Mouse (Mus musculus): Measurements from ENCODE around the gene Rasl11a.

The Rasl11a gene

DNA sequence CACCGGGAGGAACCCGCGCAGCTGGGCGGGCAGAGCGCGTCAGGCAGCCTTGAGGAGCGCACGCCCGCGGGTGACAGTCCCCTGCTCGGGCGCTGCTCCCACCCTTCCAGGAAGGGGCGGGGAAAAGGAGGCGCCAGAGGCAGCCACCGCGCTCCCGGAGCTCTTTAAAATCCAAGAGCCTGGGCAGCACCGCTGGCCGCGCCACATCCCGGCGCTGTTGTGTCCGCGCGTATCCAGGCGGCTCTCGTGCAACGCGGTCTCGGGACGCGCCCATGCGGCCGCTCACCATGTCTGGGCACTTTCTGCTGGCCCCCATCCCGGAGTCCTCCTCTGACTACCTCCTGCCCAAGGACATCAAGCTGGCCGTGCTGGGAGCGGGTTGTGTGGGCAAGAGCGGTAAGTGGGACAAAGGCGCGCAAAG is at the start of gene Rasl11a:
TSS of gene Rasl11a (plus strand) at position 127 of the 421 bp plus-strand sequence.
- no peak for DNase-seq (ENCODE audit: extremely low read depth, low read depth)

DNA sequence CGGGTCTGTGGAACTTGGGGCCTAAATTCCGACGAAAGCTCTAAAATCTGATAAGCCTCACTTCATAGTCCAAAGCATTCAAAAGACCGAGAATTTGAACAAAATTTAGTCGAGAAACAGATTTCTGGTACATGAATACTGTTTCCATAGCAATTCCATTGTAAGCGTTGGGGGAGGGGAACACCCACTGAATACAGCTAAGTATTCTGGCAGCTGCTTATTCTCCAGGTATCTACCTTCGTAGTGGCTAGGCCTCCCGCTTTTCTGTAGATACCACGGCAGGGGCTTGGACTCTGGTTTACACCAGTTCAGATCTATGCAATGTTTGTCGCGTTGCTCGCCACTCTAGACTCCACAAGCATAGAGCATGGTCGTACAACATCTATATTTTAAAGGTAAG is 49.1 kb upstream of the Rasl11a start:
- DNase-seq (ENCODE audit: extremely low read depth, low read depth) = no peak

GRCm38 (mm10) chr5:146798031-146798430 is 46.8 kb upstream of the Rasl11a start:
- DNase-seq (ENCODE audit: extremely low read depth, low read depth) = no peak

- DNase-seq (ENCODE audit: extremely low read depth, low read depth) = no peak
Observed at GRCm38 (mm10) chr5:146806004-146806430, 38.9 kb upstream of the Rasl11a start.

- DNase-seq (ENCODE audit: extremely low read depth, low read depth) = no peak
Observed at GRCm38 (mm10) chr5:146809951-146810350, 34.9 kb upstream of the Rasl11a start.

- no peak for DNase-seq (ENCODE audit: extremely low read depth, low read depth)
Observed at GRCm38 (mm10) chr5:146812866-146813265, 32.0 kb upstream of the Rasl11a start.

GRCm38 (mm10) chr5:146813421-146813820 is 31.4 kb upstream of the Rasl11a start:
- no peak for DNase-seq (ENCODE audit: extremely low read depth, low read depth)

- no peak for DNase-seq (ENCODE audit: extremely low read depth, low read depth)
Observed at GRCm38 (mm10) chr5:146815394-146815793, 29.5 kb upstream of the Rasl11a start.

- DNase-seq (ENCODE audit: extremely low read depth, low read depth) = no peak
Observed at GRCm38 (mm10) chr5:146817583-146817982, 27.3 kb upstream of the Rasl11a start.

DNA sequence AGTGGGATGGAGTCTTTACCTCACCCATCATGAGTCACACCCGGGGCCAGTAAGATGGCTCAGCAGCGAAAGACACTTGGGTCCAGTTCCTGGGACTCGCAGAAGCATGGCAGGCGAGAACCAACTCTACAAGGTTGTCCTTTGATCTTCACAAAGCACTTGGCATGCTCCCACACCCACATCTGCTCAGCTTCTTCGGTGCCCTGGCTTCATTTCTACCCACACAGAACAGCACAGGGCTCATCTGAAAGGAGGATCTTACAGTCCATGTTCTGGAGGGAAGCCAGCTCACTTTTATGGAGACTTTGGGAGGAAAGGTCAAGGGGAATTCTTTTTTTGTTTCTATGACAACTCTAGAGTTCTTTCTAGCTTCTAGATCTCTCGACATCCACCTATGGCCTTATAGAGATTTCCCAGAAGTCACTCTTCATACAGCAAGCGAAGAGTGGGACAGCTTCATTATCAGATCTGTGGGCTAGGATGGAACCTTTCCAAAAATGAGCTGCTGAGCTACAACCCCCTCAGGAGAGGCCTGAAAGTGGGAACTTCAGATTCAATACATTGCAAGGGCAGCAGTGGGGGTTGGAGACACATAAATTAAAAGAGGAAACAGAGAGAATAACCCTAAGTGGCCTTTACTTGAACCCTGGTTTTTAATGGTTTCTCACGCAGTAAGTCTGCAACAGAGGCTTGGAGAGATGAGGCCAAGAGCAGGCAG is 25.8 kb upstream of the Rasl11a start:
- DNase-seq (ENCODE audit: extremely low read depth, low read depth) = peak; percentile 96

DNA sequence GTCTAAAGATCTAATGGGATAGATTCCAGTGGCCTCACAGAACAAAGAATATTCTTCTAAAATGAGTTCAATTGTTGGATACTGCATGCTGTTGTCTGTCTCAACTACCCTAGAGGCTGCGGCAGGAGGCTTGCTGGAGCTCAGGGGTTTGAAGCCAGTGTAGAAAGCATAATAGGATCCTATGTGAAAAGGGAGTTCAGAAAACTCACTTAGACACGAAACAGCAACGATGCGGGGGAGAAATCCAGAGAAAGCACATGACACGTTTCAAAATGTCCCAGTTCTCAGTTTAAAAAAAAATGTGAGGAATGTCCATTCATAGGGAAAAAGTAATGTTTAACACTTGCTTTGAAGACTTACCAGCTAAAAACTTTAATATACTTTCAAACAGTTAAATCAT is 21.9 kb upstream of the Rasl11a start:
- no peak for DNase-seq (ENCODE audit: extremely low read depth, low read depth)

- DNase-seq (ENCODE audit: extremely low read depth, low read depth) = no peak
Observed at GRCm38 (mm10) chr5:146829528-146829927, 15.3 kb upstream of the Rasl11a start.

DNA sequence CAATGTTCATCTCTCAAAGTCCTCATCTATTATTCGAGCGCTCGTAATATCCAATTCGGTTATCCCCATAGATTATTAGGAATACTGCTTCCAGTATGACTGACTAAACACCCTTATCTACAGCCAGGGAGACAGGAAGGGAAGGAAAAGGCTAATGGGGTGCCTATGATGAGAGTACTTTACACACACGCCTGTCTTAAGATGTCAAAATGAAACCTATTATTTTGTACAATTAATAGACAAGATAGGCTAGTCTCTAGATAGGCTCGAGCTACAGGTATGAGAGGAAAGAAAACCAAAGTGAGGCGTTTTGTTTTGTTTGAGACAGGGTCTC is 12.5 kb upstream of the Rasl11a start:
- peak; percentile 71 for DNase-seq (ENCODE audit: extremely low read depth, low read depth)

DNA sequence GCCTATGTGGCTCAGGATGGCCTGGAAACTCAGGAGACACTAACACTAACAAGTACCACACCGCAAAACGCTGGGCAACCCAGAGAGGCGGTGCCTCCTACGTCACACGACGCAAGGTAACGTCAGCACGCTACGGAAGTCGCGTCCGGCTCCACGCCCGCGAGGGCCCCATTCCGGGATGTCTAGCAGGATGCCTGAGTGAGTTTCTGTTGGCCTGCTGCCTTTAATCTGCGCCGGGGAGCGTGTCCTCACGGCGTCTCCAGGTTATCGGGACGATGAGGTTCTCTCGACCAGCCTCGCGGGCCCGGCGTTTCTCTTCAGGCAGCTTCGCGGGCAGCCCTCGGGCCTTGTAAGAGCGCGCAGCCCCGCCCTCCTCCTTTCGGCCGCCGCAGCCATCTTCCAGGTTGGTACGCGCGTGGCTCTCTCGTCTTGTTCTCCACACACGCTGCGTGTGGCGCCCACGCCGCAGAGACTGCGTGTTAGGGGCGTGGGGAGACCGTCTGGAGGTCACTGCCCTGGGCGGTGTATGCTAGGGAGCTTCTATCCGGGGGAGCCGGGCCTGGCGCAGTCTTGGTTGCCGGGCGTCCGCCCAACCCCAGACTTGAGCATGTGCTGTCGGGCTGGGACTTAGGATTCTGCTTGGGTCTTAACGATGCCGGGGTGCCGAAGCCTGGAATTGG is 12.0 kb upstream of the Rasl11a start, which contains the start of gene Rpl21:
TSS of gene Rpl21 (plus strand) at position 122 of the 680 bp plus-strand sequence.
- DNase-seq (ENCODE audit: extremely low read depth, low read depth) = peak; percentile 90

DNA sequence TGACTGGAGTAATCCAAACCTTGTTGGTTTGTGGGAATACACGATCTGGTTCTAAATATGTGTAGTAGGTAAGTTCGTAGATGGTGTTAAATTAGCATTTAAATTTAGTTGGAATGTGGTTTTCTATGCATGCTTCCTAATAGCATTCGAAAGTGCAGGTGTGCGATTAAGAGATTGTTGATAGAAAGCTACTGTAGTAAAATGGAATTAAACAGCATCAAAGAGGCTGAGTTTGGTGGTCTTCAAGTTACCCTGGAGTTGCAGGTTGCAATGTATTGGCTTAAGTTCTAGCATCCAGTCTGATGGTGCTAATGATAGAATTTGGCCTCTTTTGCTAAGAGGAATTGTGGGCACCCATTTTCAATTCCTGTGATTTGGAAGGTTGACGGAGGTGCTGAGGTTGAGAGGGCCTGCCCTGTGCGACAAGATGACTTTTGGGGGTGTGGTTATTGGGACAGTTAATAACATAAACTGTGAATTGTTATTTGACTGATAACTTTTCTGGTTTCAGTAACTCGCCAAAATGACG is 11.1 kb upstream of the Rasl11a start:
- DNase-seq (ENCODE audit: extremely low read depth, low read depth) = no peak

GRCm38 (mm10) chr5:146834959-146835358 is 9.9 kb upstream of the Rasl11a start:
- DNase-seq (ENCODE audit: extremely low read depth, low read depth) = no peak

GRCm38 (mm10) chr5:146837967-146838720 is 6.7 kb upstream of the Rasl11a start:
- DNase-seq (ENCODE audit: extremely low read depth, low read depth) = no peak

- no peak for DNase-seq (ENCODE audit: extremely low read depth, low read depth)
Observed at GRCm38 (mm10) chr5:146838836-146839648, 5.8 kb upstream of the Rasl11a start.

GRCm38 (mm10) chr5:146839760-146840159 is 5.1 kb upstream of the Rasl11a start:
- no peak for DNase-seq (ENCODE audit: extremely low read depth, low read depth)

GRCm38 (mm10) chr5:146840422-146840821 is 4.4 kb upstream of the Rasl11a start:
- DNase-seq (ENCODE audit: extremely low read depth, low read depth) = no peak

DNA sequence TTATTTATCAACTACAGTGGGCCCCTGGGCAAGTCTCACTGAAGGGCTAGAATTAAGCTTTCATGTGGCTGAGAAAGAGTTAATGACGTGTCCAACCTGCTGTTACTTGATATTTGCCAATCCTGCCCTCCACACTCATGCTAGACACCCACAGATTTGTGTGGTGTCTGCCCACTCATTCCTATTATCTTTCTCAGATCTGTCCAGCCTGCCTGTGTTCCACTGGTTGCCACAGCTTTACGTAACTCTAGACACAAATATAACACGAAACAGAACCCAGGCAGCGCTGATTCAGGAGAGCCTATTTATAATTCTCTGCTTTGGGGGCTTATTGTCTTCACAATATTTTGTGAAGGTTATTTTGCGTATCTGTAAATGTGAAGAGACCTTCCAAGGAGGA is 3.6 kb upstream of the Rasl11a start:
- no peak for DNase-seq (ENCODE audit: extremely low read depth, low read depth)

All from MEL-GATA-1-ER (cell line).